In the genomic region with DNA sequence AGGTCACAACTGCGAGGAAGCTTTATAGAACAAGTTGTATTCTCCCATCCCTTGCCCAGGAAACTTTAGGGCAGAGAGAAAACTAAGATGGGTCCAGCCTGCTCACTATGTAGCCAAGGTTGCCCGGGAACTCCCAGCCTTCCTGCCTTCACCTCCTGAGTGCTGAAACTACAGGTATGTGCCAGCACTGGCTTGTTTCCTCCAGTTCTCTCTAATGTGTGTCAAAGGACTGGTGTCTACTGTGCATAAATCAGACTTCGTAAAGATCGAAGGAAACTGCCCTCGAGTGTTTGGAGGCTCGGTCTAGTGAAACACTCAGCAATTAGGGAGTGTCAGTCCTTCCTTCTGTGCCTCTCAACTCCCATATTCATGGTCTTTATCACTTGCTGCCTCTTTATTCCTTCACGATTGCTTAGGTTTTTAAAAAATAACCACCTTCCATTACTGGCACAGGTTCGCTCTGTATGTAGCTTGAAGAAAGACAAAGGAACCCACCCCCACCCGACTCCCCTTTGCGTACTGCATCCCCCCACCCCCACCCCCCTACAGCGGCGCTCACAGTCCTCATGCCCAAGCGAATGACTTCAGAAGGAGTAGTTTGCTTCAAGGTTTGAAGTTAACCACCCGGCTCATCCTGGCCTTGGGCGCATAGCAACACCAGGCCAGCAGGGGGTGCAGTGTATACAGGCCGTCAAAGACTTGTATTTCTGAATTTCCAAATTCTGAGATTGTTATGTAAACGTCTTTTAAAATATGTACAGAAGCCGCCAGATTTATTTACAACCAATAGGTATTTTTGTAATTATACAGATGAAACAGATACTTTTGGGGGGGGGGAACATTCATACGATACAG, we compare ENCODE assay signal across 8 mouse cellular contexts. TPM values are rescaled to one million over a fixed set of nuclear protein-coding genes. Genes with fewer than 3 reads are reported as not detected.
A peak's percentile ranks its signal among the peaks of the same experiment; 100 is the strongest.
DNase-seq lines count a peak whose midpoint lies in the region; ATAC-seq and TF ChIP-seq lines count a peak whose summit lies in the region.

No protein-coding gene starts in this region.

- H3K27ac ChIP-seq in intestine, postnatal 0 days (ENCODE audit: low read depth, low read length): no peak overlapping the region
- H3K27ac ChIP-seq in midbrain, embryonic 11.5 days (ENCODE audit: low read depth, low read length): no peak overlapping the region
- no peak overlapping the region for H3K27ac ChIP-seq in small intestine, adult 2 months (ENCODE audit: insufficient read depth, low read depth, low read length)

- intact Hi-C loops in left cerebral cortex, postnatal 4 days (cut with DNase I): loop anchor here (10.0 kb wide), 2 partner anchors 128 to 1108 kb away; no protein-coding TSS in a partner anchor

- ATAC-seq in activated CD4-positive, CD25-positive, alpha-beta regulatory T cell, adult 4 months: peak; percentile 30
- peak; percentile 64 for ATAC-seq in common myeloid progenitor, adult 5-6 weeks (replicated peaks; ENCODE audit: low read depth, poor library complexity, severe bottlenecking)
- no peak for ATAC-seq in intestine, postnatal 0 days
- ATAC-seq in midbrain, embryonic 11.5 days (ENCODE audit: low FRiP score): peak; percentile 57; the same call in 1 of the 2 replicates
- ATAC-seq in erythroblast, adult 5-6 weeks (replicated peaks; ENCODE audit: low FRiP score, poor library complexity, severe bottlenecking): no peak

- H3K36me3 ChIP-seq in intestine, postnatal 0 days (ENCODE audit: control insufficient read depth, insufficient read depth): no peaks in the 10 kb centered on the region
- no peaks in the 10 kb centered on the region for H3K36me3 ChIP-seq in midbrain, embryonic 11.5 days (ENCODE audit: control insufficient read depth, insufficient read depth, low read length)
- H3K36me3 ChIP-seq in small intestine, adult 2 months (ENCODE audit: control insufficient read depth, insufficient read depth, low read length): no peaks in the 10 kb centered on the region

- 31% methylated on average over 19 of the region's 19 CpGs for WGBS in intestine, postnatal 0 days
- WGBS in midbrain, embryonic 11.5 days: 41% methylated on average over 19 of the region's 19 CpGs
- 35% methylated on average over 19 of the region's 19 CpGs for WGBS in small intestine, adult 2 months

- H3K9ac ChIP-seq in intestine, postnatal 0 days (ENCODE audit: low read depth, low read length): no peak overlapping the region
- H3K9ac ChIP-seq in midbrain, embryonic 11.5 days (ENCODE audit: low read length): no peak overlapping the region

- H3K4me2 ChIP-seq in intestine, postnatal 0 days (replicated peaks; ENCODE audit: low read depth): peak overlapping the region; percentile 62
- no peak overlapping the region for H3K4me2 ChIP-seq in midbrain, embryonic 11.5 days

- no peaks in the 10 kb centered on the region for H3K9me3 ChIP-seq in intestine, postnatal 0 days (ENCODE audit: control insufficient read depth)
- no peaks in the 10 kb centered on the region for H3K9me3 ChIP-seq in midbrain, embryonic 11.5 days (ENCODE audit: control insufficient read depth, low read length)

- no peak overlapping the region; the same call in 1 of the 2 replicates for H3K4me3 ChIP-seq in intestine, postnatal 0 days (ENCODE audit: low read depth, low read length)
- no peak overlapping the region for H3K4me3 ChIP-seq in midbrain, embryonic 11.5 days (ENCODE audit: low read depth, low read length)
- no peak overlapping the region for H3K4me3 ChIP-seq in small intestine, adult 2 months (ENCODE audit: low read depth, low read length)

- H3K4me1 ChIP-seq in intestine, postnatal 0 days (replicated peaks; ENCODE audit: control insufficient read depth, insufficient read depth, low read length): no peaks in the 10 kb centered on the region
- no peaks in the 10 kb centered on the region; the same call in 1 of the 2 replicates for H3K4me1 ChIP-seq in midbrain, embryonic 11.5 days (ENCODE audit: control insufficient read depth, insufficient read depth, low read length)
- 0 out of 2 replicates have a peak, but pooled peaks cover 2% of the 10 kb centered on the region for H3K4me1 ChIP-seq in small intestine, adult 2 months (ENCODE audit: control insufficient read depth, insufficient read depth, insufficient read length, low read length)

- peak; percentile 86 for TF ChIP-seq CTCF in intestine, postnatal 0 days (IDR thresholded peaks at IDR 0.05; ENCODE audit: low read depth)
- TF ChIP-seq CTCF in small intestine, adult 2 months (IDR thresholded peaks at IDR 0.05; ENCODE audit: extremely low read depth, insufficient read length, insufficient replicate concordance, low read depth, low read length): peak; percentile 81; the same call in 1 of the 2 replicates

- TF ChIP-seq POLR2A in small intestine, adult 2 months (IDR thresholded peaks at IDR 0.05; ENCODE audit: low read depth, low read length): no peak

- H3K27me3 ChIP-seq in intestine, postnatal 0 days (replicated peaks; ENCODE audit: control insufficient read depth, insufficient read depth, low read length): no peaks in the 10 kb centered on the region
- no peaks in the 10 kb centered on the region for H3K27me3 ChIP-seq in midbrain, embryonic 11.5 days (ENCODE audit: control insufficient read depth, insufficient read depth, low read length)
- no peaks in the 10 kb centered on the region for H3K27me3 ChIP-seq in small intestine, adult 2 months (ENCODE audit: control insufficient read depth, insufficient read depth, low read length)

- peak; percentile 61 to 81 for DNase-seq in gastrocnemius, postnatal 4 days (ENCODE audit: low spot score in 2 of 2)
- DNase-seq in left cerebral cortex, postnatal 4 days: peak; percentile 80
- DNase-seq in midbrain, embryonic 11.5 days (ENCODE audit: low spot score, missing footprints): peak; percentile 93

RNA-seq across cellular contexts. Expression of a gene that starts 24.6 kb away (rescaled TPM):
- not detected for polyA plus RNA-seq in activated CD4-positive, CD25-positive, alpha-beta regulatory T cell, adult 4 months (2017; shearing (Covaris generic))
- not detected in 2 replicates for total RNA-seq in common myeloid progenitor, adult 5-6 weeks (2017)
- total RNA-seq in gastrocnemius, postnatal 4 days (2021): not detected
- 3.6 and 5.6 TPM in 2 replicates for polyA plus RNA-seq in intestine, postnatal 0 days (2015; fragmentation: Nextera tagmentation; extraction: Ambion mirVana)
- under 1 TPM; 0.22 to 0.32 TPM for total RNA-seq in left cerebral cortex, postnatal 4 days (2021)
- polyA plus RNA-seq in midbrain, embryonic 11.5 days (2014; fragmentation: Nextera tagmentation; extraction: Ambion mirVana): 0.19 and 0.30 TPM in 2 replicates
- polyA plus RNA-seq in small intestine, adult 2 months (2012; rRNA removed): 0.03 and 2.1 TPM in 2 replicates
- total RNA-seq in erythroblast, adult 5-6 weeks (2015; ENCODE audit: low replicate concordance): not detected in 2 replicates
- total RNA-seq in erythroblast, adult 5-6 weeks (2017; ENCODE audit: low replicate concordance): not detected in 2 replicates

RNA-seq across cellular contexts. Expression of a gene that starts 25.7 kb away (rescaled TPM):
- not detected for polyA plus RNA-seq in activated CD4-positive, CD25-positive, alpha-beta regulatory T cell, adult 4 months (2017; shearing (Covaris generic))
- not detected in 2 replicates for total RNA-seq in common myeloid progenitor, adult 5-6 weeks (2017)
- not detected for total RNA-seq in gastrocnemius, postnatal 4 days (2021)
- 0.44 and 0.98 TPM in 2 replicates for polyA plus RNA-seq in intestine, postnatal 0 days (2015; fragmentation: Nextera tagmentation; extraction: Ambion mirVana)
- not detected for total RNA-seq in left cerebral cortex, postnatal 4 days (2021)
- not detected in 2 replicates for polyA plus RNA-seq in midbrain, embryonic 11.5 days (2014; fragmentation: Nextera tagmentation; extraction: Ambion mirVana)
- polyA plus RNA-seq in small intestine, adult 2 months (2012; rRNA removed): 1.7 and 9.1 TPM in 2 replicates
- total RNA-seq in erythroblast, adult 5-6 weeks (2015; ENCODE audit: low replicate concordance): not detected in 2 replicates
- not detected in 2 replicates for total RNA-seq in erythroblast, adult 5-6 weeks (2017; ENCODE audit: low replicate concordance)

RNA-seq across cellular contexts. Expression of a gene that starts 47.8 kb away (rescaled TPM):
- 10 to 100 TPM; 65.2 to 75.3 TPM for polyA plus RNA-seq in activated CD4-positive, CD25-positive, alpha-beta regulatory T cell, adult 4 months (2017; shearing (Covaris generic))
- total RNA-seq in common myeloid progenitor, adult 5-6 weeks (2017): 66.5 and 79.5 TPM in 2 replicates
- total RNA-seq in gastrocnemius, postnatal 4 days (2021): 10 to 100 TPM; 44.8 to 45.6 TPM
- 59.2 and 61.5 TPM in 2 replicates for polyA plus RNA-seq in intestine, postnatal 0 days (2015; fragmentation: Nextera tagmentation; extraction: Ambion mirVana)
- 10 to 100 TPM; 90.1 to 94.8 TPM for total RNA-seq in left cerebral cortex, postnatal 4 days (2021)
- 154 and 164 TPM in 2 replicates for polyA plus RNA-seq in midbrain, embryonic 11.5 days (2014; fragmentation: Nextera tagmentation; extraction: Ambion mirVana)
- 4.8 and 8.1 TPM in 2 replicates for polyA plus RNA-seq in small intestine, adult 2 months (2012; rRNA removed)
- total RNA-seq in erythroblast, adult 5-6 weeks (2015; ENCODE audit: low replicate concordance): 20.1 and 28.8 TPM in 2 replicates
- 14.1 and 16.3 TPM in 2 replicates for total RNA-seq in erythroblast, adult 5-6 weeks (2017; ENCODE audit: low replicate concordance)

Comparison
In these comparisons a context has a peak if more than half of its experiments do, and no peak if none do; other contexts are left out.
1. ATAC-seq: peak in activated CD4-positive, CD25-positive, alpha-beta regulatory T cell, adult 4 months (single experiment), common myeloid progenitor, adult 5-6 weeks (single experiment) and midbrain, embryonic 11.5 days (single experiment); none in intestine, postnatal 0 days (single experiment) and erythroblast, adult 5-6 weeks (single experiment).
2. Peak in every context shown above with its lines, with median percentiles within 50 percentile points of each other: DNase-seq.